Mouse (Mus musculus) heart, embryonic 12.5 days (tissue): ENCODE measurements around the gene Naa80. TPM values are rescaled to one million over a fixed set of nuclear protein-coding genes. Genes with fewer than 3 reads are reported as not detected.

Source experiments
- ATAC-seq: fragments of 200-750 bp; cut with Nextera tagmentation; 2 replicates; pipeline ENCODE4 v1.8.0; 2017; ENCODE audit warnings: moderate TSS enrichment, moderate library complexity; ENCODE audit not compliant: insufficient number of reproducible peaks, low FRiP score
- H3K27ac ChIP-seq: fragments of 300-500 bp; sonication (generic); 2 replicates; pipeline ENCODE4 v1.5.1; 2016; ENCODE audit warnings: mild to moderate bottlenecking, moderate library complexity; ENCODE audit not compliant: poor library complexity, severe bottlenecking
- H3K27me3 ChIP-seq: fragments of 300-500 bp; sonication (generic); replicated peaks from 2 replicates; pipeline ENCODE4 v1.6.1; 2016; ENCODE audit warnings: mild to moderate bottlenecking, moderate library complexity
- H3K36me3 ChIP-seq: fragments of 300-500 bp; sonication (generic); 2 replicates; pipeline ENCODE4 v1.6.1; 2016; ENCODE audit warnings: mild to moderate bottlenecking, moderate library complexity
- H3K4me1 ChIP-seq: fragments of 300-500 bp; sonication (generic); replicated peaks from 2 replicates; pipeline ENCODE4 v1.6.1; 2016; ENCODE audit warnings: mild to moderate bottlenecking
- H3K4me2 ChIP-seq: fragments of 300-500 bp; sonication (generic); 2 replicates; pipeline ENCODE4 v1.6.1; 2016; ENCODE audit warnings: mild to moderate bottlenecking, moderate library complexity
- H3K4me3 ChIP-seq: fragments of 300-500 bp; sonication (generic); 2 replicates; pipeline ENCODE4 v1.5.1; 2016; ENCODE audit warnings: mild to moderate bottlenecking
- H3K9ac ChIP-seq: fragments of 300-500 bp; sonication (generic); 2 replicates; pipeline ENCODE4 v1.6.1; 2016; ENCODE audit warnings: mild to moderate bottlenecking, moderate library complexity
- H3K9me3 ChIP-seq: fragments of 300-500 bp; sonication (generic); replicated peaks from 2 replicates; pipeline ENCODE4 v1.6.1; 2016; ENCODE audit warnings: mild to moderate bottlenecking, moderate library complexity
- WGBS: fragments of 180-500 bp; shearing (Covaris S2); methylation state at CpG from one replicate; pipeline ENCODE4 v1.1.7; 2016; 5-methylcytosine and 5-hydroxymethylcytosine counted together
- polyA plus RNA-seq: library from polyadenylated mRNA; unstranded; fragments of >200 nt; fragmentation: Nextera tagmentation; extraction: Ambion mirVana; gene quantifications from 2 replicates; pipeline ENCODE4 v1.2.1, GENCODE M21; 2016

Gene Naa80
- polyA plus RNA-seq, 1 experiment from 2014 or later = 12.6 TPM

DNA sequence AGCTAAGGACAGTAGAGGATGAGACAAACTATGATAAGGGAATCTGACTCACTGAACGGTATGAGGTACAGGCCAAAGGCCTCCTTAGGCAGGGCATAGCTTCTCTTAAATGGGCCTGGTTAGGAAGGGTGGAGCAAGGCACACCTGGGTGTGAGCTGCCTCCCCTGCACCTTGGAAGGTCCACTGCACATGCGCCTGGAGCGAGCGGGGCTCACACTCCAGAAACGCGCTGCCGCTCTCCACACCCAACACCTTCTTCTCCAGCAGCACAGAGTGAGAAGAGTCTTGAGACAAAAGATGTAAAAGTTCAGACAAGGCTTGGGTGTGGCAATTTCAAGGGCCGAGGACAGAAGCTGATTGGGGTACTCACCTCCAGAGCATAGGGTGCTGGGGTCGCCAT is 20.7 kb downstream of the Naa80 start:
- Histone ChIP-seq H3K9me3 (no peaks in the 10 kb centered on the region), H3K4me3 (no peak overlapping the region), H3K4me1 (peaks cover 36% of the 10 kb centered on the region), H3K4me2 (no peak overlapping the region), H3K27me3 (peaks cover 40% of the 10 kb centered on the region), H3K27ac (no peak overlapping the region), H3K9ac (no peak overlapping the region), H3K36me3 (peaks cover 8% of the 10 kb centered on the region; the same call in 1 of the 2 replicates)
- ATAC-seq = no peak
- 77% methylated on average over 9 of the region's 9 CpGs for WGBS

DNA sequence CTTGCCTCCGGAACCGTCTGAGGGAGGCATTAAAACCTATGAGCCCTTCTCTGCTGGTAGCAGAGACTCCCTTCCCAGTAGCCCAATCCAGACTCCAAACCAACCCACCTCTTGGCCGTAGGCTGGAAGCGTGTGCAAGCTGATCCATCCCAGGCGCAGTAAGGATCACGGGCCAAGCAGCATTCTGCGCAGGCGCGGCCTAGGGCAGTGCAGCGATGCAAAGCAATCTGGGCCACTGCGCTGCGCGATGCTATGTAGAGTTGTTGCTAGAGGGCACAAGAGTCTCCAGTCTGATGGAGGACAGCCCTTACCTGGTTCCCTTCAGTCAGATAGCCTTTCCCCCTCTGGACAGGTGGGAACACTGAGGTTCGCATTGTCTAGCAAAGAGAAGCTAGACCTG is 21.2 kb downstream of the Naa80 start:
- peaks cover 40% of the 10 kb centered on the region for H3K4me1 ChIP-seq
- H3K9ac ChIP-seq = no peak overlapping the region
- H3K36me3 ChIP-seq = peaks cover 4% of the 10 kb centered on the region; the same call in 1 of the 2 replicates
- no peak overlapping the region for H3K4me2 ChIP-seq
- H3K27ac ChIP-seq = no peak overlapping the region
- WGBS = 52% methylated on average over 14 of the region's 14 CpGs
- H3K9me3 ChIP-seq = no peaks in the 10 kb centered on the region
- no peak for ATAC-seq
- no peak overlapping the region for H3K4me3 ChIP-seq
- H3K27me3 ChIP-seq = peaks cover 40% of the 10 kb centered on the region

DNA sequence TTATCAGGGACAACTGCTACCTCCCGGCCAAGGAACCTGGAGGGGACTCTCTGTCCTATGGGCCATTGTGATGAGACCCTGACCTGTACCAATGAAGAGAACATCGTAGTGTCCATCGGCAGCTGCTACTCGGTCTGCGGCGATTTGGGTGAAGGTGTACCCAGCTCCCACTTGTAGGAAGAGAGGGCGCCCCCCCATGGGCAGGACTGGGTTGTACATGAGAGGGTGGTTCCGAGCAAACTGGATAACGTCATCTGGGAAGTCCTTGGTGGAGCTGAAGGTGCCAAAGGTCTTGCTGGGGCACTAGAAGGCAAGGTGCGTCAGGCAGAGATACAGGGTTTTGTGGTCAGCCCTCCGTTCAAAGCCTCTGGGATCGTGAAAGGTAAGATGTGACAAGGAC is 22.1 kb downstream of the Naa80 start:
- WGBS = 78% methylated on average over 12 of the region's 12 CpGs
- Histone ChIP-seq H3K36me3 (0 out of 2 replicates have a peak, but pooled peaks cover 3% of the 10 kb centered on the region), H3K9me3 (no peaks in the 10 kb centered on the region), H3K4me3 (no peak overlapping the region), H3K27ac (no peak overlapping the region), H3K27me3 (peaks cover 45% of the 10 kb centered on the region), H3K4me1 (peaks cover 47% of the 10 kb centered on the region), H3K4me2 (no peak overlapping the region), H3K9ac (no peak overlapping the region)
- no peak for ATAC-seq

DNA sequence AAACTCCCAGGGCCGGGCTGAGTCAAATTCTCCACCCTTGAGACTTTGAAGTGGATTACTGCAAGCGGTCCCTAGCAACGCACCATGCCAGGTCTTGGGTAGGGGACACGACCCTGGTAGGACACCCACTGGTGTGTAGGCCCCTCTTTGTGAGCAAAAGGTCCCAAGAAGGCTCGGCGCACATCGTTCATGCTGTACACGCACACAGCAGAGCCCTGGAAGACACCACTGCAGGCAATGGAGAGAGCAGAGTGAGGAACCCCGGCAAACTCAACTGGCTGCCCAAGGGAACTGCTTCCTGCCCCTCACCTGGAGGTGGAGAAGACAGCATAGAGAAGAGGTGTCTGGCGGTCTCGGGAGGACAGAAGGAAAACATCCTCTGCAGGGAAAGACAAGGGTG is 22.6 kb downstream of the Naa80 start:
- Histone ChIP-seq H3K9ac (no peak overlapping the region), H3K27me3 (peaks cover 45% of the 10 kb centered on the region), H3K4me1 (peaks cover 45% of the 10 kb centered on the region), H3K36me3 (no peaks in the 10 kb centered on the region), H3K4me2 (no peak overlapping the region), H3K9me3 (no peaks in the 10 kb centered on the region), H3K4me3 (no peak overlapping the region), H3K27ac (no peak overlapping the region)
- ATAC-seq = no peak
- 84% methylated on average over 11 of the region's 11 CpGs for WGBS

DNA sequence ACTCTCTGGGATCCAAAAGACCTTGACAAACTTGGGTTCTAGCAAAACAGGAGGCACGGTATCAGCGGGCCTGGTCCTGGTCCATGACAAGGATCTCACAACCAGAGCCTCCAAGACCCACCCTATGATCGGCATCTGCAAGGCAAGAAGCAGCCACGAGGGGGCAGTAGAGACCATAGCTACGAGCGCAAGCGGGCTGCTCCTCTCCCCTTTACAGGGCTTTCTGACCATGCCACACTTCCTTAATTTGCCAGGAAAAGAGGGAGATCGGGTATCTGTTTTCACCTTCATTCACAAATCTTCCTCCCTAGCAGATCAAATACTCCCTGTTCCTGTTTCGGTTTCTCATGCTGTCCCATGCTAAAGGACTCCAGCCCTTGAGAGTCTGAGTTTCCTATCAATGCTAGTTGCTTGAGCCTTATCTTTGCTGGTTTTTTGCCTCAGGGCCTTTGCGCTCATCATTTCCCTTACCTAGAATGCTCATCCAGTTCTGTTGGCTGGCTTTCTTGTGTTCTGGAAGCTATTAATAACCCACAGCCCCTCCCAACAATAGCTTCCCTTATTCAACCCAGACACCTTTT is 23.5 kb downstream of the Naa80 start:
- H3K27me3 ChIP-seq = peaks cover 45% of the 10 kb centered on the region
- no peaks in the 10 kb centered on the region for H3K36me3 ChIP-seq
- H3K27ac ChIP-seq = no peak overlapping the region
- peak; percentile 64; the same call in 1 of the 2 replicates for ATAC-seq
- no peaks in the 10 kb centered on the region for H3K9me3 ChIP-seq
- H3K4me2 ChIP-seq = no peak overlapping the region
- H3K4me1 ChIP-seq = peaks cover 46% of the 10 kb centered on the region
- no peak overlapping the region for H3K9ac ChIP-seq
- no peak overlapping the region for H3K4me3 ChIP-seq
- WGBS = 6% methylated on average over 10 of the region's 10 CpGs

DNA sequence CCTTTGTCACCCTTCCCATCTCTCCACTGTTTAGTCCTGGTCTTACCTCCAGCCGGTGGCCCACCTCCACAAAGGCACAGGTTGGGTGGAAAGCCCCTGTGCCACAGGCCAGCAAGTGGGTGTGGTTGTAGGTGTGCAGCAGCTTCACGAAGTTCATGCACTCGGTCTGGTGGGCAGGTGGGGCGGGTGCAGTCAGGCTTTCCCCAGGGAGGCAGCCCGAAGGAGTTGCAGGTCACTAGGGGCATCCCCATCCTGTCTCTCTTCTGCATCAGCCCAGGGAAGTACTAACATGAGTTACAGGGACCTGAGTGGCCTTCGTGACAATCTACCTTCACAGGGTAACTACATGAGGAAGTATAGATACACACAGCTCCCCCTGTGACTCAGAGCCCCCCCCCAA is 24.6 kb downstream of the Naa80 start:
- H3K36me3 ChIP-seq = no peaks in the 10 kb centered on the region
- peaks cover 45% of the 10 kb centered on the region for H3K27me3 ChIP-seq
- no peak overlapping the region; the same call in 1 of the 2 replicates for H3K9ac ChIP-seq
- H3K4me3 ChIP-seq = no peak overlapping the region
- H3K4me2 ChIP-seq = no peak overlapping the region
- peaks cover 49% of the 10 kb centered on the region for H3K4me1 ChIP-seq
- H3K27ac ChIP-seq = no peak overlapping the region
- H3K9me3 ChIP-seq = no peaks in the 10 kb centered on the region
- WGBS = 73% methylated on average over 6 of the region's 6 CpGs
- no peak for ATAC-seq

DNA sequence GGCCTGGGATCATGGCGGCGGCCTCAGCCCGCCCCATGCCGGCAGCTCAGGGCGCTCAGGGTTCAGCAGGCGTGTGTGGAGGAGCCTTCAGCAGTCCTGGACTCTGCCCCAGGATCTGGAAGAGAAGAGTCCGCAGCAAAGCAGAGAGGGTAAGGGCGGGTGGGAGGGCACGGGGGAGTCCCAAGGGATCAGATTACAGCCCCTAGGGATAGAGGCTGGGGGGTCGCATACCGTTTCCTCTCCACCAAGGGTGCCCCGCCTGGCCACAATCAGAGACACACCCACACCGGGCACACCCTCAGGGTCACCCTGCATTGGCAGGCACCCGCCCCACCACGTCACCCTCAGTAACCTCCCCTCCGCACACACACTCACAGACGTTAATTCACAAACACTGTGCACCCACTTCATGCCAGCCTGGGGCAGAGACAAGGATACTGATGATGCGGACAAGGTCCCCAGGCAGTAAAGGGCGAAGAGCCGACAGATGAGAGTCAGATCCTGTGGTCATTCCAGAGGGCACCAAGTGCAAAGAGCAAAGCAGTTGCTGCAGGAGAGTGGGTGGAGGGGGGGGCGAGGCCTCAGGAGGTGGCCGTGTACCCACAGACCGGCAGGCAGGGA is 26.5 kb downstream of the Naa80 start:
- Histone ChIP-seq H3K4me2 (peak overlapping the region; percentile 33), H3K36me3 (no peaks in the 10 kb centered on the region), H3K4me3 (no peak overlapping the region), H3K4me1 (peaks cover 66% of the 10 kb centered on the region), H3K9ac (no peak overlapping the region), H3K27me3 (peaks cover 28% of the 10 kb centered on the region), H3K27ac (no peak overlapping the region; the same call in 1 of the 2 replicates), H3K9me3 (no peaks in the 10 kb centered on the region)
- WGBS = 36% methylated on average over 23 of the region's 23 CpGs
- ATAC-seq = no peak

DNA sequence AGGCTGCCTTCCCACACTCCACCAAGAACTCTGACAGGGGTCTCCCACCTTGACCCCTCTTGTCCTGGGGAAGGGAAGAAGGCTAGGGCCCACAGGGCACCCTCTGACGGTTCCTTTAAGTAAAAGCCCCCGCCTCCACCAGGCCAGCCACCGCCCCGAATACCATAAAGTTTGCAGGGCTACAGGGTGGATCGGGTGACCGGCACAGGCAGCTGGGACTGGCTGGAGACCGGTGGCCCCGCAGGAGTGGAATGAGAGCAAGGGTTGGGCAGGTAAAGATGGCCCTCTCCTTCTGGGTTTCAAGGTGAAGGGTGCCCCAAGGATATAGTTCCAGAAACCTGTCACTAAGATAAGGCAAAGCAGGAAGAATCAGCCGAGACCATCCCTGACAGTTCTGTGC is 27.9 kb downstream of the Naa80 start:
- Histone ChIP-seq H3K4me2 (peak overlapping the region; percentile 62), H3K4me3 (peak overlapping the region; percentile 29), H3K27ac (peak overlapping the region; percentile 22; the same call in 1 of the 2 replicates), H3K4me1 (peaks cover 77% of the 10 kb centered on the region), H3K36me3 (no peaks in the 10 kb centered on the region), H3K9ac (peak overlapping the region; percentile 63), H3K9me3 (no peaks in the 10 kb centered on the region), H3K27me3 (peaks cover 14% of the 10 kb centered on the region)
- ATAC-seq = no peak
- 15% methylated on average over 9 of the region's 9 CpGs for WGBS

DNA sequence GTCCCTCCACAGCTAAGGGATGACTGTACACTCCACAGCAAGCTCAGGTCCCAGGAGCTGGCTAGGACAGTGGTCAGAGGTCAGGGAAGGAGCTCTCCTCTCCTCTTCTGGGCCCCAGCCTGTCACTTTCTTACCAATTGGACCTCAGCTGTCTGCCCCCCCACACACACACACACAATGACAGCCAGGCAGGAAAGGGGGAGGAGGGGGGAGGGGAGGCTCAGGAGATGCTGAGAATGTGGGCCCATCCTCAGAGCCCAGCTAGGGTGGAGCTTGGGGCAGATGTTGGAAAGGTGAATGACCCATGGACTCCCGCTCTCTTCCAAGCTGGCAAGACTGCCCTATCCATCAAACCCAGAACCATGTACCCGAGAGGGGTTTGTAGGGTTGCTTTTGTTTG is 28.3 kb downstream of the Naa80 start:
- no peak for ATAC-seq
- peak overlapping the region; percentile 29 for H3K4me3 ChIP-seq

DNA sequence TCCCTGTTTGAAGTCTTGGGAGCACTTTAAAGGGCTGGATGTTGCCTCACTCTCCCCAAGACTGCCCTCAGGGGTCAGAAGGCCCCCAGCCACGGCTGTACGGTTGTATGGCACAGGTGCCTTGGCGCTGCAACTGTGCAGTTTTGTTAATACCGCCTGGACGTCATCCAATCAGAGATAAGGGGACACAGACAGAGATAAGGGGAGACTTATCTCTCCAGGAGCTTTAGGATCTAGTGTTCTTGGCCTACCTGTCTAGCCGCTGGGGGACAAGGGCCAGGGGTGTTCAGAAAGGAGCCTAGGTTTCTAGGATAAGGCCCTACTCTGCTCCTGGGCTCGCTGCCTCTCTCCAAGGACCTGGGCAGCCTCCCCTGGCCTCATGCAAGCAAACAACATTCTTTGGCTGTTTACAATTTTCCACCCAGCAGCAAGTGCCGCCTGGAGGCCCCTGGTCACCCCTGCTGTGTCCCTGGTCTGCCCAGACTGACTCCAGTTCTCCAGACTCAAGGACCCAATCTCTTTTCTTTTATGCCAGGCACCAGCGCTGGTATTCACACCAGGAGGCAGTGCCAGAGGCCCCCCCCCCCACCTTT is 29.1 kb downstream of the Naa80 start:
- Histone ChIP-seq H3K36me3 (no peaks in the 10 kb centered on the region), H3K9me3 (no peaks in the 10 kb centered on the region), H3K27me3 (peaks cover 11% of the 10 kb centered on the region; the same call in 1 of the 2 replicates), H3K4me3 (no peak overlapping the region), H3K4me1 (peaks cover 82% of the 10 kb centered on the region), H3K27ac (peak overlapping the region; percentile 49), H3K9ac (peak overlapping the region; percentile 63), H3K4me2 (peak overlapping the region; percentile 62)
- no peak for ATAC-seq
- 32% methylated on average over 9 of the region's 9 CpGs for WGBS

More for the DNA sequence above, 28.3 kb downstream of the Naa80 start:
- WGBS = 71% methylated on average over 2 of the region's 2 CpGs
- Histone ChIP-seq H3K36me3 (no peaks in the 10 kb centered on the region), H3K27ac (peak overlapping the region; percentile 49; the same call in 1 of the 2 replicates), H3K4me2 (peak overlapping the region; percentile 62), H3K4me1 (peaks cover 82% of the 10 kb centered on the region), H3K9ac (peak overlapping the region; percentile 63), H3K9me3 (no peaks in the 10 kb centered on the region), H3K27me3 (peaks cover 11% of the 10 kb centered on the region; the same call in 1 of the 2 replicates)

DNA sequence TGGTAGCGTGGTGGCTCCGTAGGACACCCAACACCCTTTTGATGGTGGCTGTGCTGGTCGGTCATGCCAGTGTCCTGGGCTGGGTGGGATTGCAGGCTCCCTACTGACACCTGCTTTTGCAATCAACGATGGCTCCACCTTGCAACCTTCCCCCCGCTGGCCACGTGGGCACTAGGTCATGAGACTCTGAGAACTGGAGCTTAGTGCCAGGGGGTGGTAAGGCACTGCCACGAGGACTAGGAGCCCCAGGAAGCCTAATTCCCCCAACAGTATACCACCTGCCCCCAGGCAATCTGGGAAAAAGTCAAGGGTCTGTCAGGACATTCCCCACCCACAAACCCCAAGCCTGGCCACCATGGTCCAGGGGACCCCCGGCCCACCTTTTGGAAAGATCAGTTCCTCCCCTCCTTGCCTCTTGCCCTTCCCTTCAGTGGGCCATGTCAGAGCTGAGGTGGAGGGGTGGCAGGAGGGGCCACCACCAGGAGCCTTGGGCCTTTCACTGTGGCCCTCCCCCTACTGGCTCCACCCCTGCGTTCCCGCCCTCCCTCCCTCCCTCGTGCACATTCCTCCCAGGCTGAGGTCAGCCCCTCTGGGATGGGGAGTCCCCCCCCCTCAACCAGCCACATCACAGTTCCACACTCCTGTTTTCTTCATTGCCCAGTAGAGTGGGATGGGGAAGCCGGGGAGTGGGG is 30.2 kb downstream of the Naa80 start, which contains the start of gene Sema3b:
Sema3b (minus strand) TSS at position 489 of the 692 bp plus-strand sequence.
- Histone ChIP-seq H3K4me2 (peak within 1 kb of the TSS; percentile 62), H3K9ac (peak within 1 kb of the TSS; percentile 63), H3K4me1 (peaks cover 82% of the 10 kb centered on the region), H3K4me3 (no peak within 1 kb of the TSS), H3K27me3 (peaks cover 10% of the 10 kb centered on the region; the same call in 1 of the 2 replicates), H3K36me3 (peaks cover 3% of the 10 kb centered on the region), H3K9me3 (no peaks in the 10 kb centered on the region), H3K27ac (peak within 1 kb of the TSS; percentile 49)
- 43% methylated on average over 12 of the region's 12 CpGs for WGBS
- ATAC-seq = no peak
